Mouse (Mus musculus) frontal cortex, adult (tissue): Measurements from ENCODE around the gene Arhgdib.

Experiments
- ATAC-seq: cut with Nextera tagmentation; 2 replicates; pipeline ENCODE4 v1.9.2; 2017; ENCODE audit warnings: mild to moderate bottlenecking, moderate library complexity, mixed read lengths; ENCODE audit not compliant: low TSS enrichment

Gene Arhgdib

DNA sequence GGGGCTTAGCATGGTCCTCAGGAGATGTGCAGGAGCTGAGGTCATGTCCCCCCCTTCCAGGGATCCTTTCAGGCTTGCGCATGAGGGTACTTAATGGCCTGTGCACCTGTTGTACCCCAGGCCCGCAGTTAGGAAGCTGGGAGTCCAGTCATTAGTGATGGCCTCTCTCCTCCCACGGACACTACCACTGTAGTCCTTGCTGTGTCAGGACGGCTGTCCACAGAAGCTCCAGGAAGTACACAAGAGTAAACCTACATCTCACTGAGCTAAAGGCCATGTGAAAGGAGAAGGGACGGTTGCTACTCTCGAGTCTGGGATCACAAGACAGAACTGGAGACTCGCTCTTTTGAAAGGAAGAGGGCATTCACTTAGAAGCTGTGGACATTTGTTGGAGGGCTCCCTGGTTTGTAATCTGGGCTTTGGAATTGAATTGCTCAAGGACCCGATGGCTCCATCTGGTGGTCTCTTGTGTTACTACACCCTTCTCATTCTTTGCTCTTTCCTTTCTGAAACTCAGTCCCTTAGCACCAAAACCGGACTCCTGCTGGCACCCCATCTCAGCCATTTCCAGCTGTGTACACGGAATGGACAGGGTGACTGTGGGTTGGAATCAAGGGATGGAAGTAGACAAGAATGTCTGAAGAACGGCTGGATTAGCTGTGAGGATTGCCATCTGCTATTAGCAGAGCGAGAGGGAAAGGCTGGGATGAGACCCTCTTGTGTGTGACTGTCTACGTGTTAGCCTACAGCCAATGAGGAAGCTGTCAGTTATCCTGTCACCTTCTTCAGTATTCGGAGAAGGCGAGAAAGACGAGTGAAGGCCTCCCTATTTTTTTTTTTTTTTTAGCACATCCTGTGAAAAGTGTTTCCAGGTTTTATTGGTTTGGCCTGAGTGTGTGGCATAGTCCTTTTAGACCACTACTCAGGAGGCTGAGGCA lies 21.1 kb downstream of the Arhgdib start:
- ATAC-seq, result peak; percentile 90

DNA sequence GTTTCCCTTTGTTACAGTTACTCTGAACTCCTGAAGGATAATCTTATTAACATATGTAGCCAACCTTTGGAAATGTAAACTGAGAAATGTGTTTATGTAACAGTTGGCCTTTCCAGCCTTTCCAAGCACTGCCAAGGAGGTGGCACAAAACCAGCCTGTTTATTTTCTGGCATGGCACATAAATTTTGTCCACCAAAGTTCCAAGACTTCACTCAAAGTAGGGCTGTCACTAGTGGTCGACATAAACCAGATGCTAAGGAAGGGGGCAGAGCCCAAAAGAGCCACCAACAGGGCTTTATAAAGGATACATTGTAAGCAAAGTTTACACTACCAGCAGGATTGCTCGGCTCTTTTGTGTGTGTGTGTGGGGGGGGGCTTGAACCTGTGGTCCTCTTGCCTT lies 23.8 kb downstream of the Arhgdib start:
- no peak for ATAC-seq

DNA sequence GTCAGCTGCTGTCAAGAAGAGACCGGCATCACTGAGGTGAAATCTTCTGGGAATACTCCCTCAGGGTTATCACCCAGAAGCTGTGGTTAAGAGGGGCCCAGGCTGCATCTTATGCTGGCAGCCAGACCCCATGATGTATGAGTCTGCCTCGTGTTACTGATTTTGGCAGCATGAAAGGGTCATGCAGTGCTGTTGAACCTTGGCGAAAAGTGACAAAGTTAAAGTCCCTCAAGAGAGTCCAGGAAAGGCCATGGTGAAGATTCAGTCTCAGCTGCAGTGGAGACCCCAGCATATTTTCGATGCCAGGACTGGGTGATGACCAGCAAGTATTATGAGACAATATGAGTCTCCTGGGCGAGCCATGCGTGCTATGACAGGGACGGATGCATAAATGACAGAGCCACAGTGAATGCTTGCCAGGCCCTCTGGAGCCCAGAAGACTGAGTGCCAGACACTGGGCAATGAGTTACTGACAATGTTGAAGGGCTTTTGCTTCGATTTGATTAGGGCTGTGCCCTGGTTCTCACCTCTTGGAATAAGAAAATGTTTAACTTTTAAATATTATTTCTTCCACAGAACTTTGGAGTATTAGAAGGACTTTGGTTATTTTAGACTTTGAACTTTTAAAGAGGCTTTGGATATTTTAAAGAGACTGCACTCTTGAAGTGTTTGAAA lies 25.8 kb downstream of the Arhgdib start:
- no peak for ATAC-seq

DNA sequence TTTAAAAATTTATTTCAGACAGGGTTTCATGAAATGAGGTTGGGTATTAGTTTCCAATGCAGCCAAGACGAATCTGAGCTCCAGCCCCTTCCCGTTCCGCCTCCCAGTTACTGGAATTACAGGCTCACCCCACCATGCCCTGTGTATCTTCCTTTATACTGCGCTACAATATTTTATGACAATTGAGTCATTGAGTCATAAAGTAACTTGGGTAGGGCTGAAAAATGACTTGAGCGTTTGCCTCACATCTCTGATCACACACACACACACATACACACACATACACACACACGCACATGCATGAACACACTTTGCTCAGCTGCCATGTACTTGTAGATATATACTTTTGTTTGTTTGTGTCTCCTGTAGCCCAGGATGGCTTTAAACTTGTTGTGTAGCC lies 27.5 kb downstream of the Arhgdib start:
- ATAC-seq, result no peak

DNA sequence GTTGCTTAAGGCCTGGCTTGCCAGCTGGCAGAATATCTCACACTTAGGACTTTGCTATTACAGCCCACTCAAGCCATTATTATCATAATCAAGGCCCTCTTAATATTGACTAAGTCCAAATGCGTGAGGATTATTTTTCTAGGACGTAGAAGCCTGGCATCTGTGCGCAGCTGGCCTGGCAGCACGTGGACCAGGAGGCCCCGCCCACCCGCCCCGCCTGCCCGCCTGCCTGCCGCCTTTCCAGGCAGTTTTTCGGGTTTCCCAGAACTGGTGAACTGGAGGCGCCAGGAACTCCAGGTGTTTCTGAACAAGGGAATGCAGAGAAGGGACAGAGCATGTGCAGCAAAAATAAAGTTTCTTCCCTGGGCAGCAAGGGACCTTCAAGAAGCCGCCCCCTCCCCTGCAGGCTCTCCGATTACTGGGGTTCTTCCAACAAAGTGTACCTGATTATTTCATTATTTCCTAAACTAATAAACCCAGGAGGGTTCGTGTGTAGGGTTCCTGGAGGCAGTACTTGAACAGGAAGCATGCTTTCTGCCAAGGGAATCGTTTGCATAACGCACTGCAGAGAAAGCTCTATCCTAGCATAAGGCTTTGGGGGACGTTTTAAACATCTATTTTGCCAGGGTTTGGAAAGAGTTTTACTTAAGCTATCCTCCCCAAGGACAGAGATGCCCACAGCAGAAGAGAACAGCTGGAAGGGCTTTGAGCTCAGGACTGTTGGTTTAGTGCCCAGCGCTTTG lies 28.1 kb downstream of the Arhgdib start:
- peak; percentile 55 for ATAC-seq

DNA sequence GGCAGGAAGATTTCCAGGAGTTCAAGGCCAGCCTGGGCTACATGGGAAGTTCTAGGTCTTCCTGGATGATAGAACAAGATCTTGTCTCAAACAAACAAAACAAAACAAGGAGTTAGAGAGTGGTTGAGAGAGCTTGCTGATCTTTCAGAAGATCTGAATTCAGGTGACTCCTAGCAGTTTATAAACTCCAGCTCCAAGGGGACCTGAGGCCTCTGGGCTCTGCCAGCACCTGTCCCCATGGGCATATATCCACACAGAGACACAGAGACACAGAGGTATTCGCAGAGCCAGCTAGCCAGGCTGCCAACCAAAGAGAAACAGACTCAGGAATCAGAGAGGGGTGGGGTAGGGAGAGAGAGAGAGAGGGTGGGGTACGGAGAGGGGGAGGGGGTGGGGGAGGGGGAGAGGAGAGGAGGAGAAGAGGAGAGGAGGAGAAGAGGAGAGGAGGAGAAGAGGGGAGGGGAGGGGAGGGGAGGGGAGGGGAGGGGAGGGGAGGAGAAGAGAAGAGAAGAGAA lies 28.9 kb downstream of the Arhgdib start:
- ATAC-seq, result no peak

DNA sequence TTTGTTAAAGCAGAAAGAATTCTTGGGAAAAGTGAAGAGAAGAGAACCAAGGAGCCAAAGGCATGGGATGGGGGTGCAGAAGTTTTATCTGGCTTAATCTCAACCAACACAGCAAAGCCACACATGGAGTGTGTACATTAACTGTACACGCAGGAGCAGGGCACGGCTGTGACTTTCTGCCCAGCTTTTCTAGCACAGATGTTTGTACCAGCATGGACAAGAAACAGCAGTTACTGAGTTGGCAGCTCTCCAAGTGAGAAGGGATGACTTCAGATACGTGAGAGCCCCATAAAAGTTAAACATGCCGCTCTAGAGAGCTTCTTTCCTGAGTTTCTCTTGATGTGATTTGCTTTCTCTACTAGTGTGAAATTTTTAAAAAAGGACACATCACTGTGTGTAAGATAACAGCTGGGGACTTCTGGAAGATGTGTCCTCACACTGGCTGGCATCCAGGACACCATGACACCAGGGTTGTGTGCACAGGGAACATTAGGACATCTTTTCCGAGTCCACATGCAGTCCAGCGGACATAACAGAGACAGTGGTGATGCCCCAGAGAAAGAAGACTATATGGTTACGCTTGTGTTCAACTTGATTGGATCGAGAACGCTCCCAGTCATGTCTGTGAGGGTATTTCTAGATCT lies 31.3 kb downstream of the Arhgdib start:
- no peak for ATAC-seq

DNA sequence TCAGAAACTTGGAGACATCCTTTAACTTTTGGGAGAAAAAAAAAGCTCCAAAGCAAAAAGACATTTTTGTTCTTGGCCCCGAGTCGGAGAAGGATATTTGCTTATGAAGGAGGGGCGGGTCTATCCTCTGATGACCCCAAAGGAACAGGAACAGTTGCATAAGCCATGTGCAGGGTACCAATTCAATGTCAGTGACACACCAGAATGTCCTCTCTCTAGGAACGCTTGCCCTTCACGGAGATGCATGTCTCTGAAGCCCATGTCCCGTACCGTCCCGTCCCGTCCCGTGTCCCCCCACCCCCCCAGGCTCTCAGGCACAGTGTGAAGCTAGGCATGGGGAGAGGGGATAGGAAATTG lies 34.8 kb downstream of the Arhgdib start:
- ATAC-seq, result peak; percentile 58; the same call in 1 of the 2 replicates

DNA sequence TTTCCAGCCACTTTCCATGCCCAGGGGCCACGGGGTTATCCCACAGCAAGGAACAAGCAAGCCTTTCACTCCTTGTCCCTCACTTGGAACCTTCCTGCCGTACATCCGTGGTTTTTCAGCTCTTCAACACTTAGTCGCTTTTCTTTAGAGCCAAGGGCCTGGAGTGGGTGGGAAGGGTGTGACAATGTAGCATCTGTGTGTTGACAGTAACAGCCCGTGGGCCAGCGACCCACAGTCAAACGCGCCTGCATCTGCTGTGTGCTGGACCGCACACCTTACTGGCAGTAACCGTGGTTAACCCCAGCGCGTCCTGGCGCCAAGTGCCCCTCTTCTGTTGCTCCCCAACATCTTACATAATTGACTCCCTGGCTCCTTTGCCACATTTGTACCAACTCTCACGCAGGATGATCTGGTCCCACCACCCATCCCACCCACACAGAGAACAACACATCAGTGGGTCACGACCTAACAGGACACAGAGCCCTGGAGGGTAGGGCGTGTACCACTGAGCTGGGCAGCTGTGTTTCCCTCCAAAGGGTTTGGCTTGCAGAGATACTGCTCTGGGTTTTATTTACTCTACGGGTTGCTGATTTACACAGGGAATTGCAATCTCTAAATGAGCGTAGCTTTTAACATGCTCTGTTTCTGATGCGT lies 35.3 kb downstream of the Arhgdib start:
- peak; percentile 56 for ATAC-seq

DNA sequence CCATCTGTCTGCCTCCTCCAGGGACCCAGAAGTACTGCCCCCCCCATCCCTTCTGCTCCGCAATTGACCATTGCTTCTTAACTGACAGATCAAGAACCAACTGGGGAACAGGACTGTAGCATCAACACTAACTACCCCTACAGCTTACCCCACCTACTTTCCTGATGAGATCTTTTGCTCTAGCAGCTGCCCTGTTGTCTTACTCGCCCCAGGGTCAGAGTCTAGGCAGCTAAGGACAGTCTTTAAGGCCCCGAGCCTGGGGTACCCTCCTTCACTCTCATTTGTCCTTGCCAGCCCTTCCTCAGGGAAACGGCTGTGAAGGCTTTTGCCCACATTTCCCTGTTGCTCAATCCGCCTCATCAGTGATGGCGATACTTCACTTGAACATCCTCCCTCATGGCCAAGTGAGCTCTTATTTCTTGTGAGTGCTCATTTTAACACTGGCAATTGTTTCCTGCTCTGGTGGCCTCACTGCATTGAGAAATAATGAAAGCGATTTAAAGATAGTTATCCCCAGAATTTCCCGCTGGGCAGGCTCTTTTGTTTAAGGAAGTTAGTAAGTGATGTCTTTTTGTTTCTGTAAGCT lies 37.7 kb downstream of the Arhgdib start:
- no peak for ATAC-seq

DNA sequence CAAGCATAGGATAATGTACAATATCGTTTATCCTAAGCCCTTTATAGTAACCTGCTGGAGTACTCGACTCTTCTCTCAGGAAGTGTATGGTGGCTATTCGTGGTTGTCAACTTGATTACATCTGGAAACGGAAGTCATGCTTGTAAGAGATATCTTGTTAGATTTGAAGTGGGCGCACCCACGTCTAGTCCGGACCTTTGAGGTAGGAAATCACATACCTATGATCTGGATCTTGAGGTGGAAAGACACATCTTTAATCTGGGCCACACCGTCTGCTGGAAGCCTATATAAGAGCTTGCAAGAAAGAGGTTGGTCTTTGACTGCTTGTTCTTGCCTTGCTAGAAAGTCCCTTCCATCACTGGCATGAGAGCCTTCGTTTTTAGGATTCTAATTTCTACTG lies 39.2 kb downstream of the Arhgdib start:
- no peak for ATAC-seq

DNA sequence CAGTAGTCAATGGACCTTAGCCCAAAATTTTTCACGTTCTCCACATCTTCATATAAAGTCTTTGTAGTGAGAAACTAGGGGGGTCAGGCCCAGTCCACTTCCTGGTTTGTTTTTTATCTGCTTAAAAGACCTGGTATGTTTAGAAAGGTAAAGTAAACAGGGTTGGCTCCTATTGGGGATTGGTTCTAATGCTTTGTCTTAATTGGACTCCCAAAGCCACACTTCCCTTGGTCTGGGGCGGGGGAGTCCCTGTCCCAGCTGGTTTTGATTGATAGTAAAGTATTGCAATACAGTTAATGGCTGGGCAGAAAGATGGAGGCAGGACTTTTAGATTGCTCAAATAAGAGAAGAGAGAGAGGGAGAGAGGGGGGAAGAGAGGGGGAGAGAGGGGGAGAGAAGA lies 40.7 kb downstream of the Arhgdib start:
- no peak for ATAC-seq

DNA sequence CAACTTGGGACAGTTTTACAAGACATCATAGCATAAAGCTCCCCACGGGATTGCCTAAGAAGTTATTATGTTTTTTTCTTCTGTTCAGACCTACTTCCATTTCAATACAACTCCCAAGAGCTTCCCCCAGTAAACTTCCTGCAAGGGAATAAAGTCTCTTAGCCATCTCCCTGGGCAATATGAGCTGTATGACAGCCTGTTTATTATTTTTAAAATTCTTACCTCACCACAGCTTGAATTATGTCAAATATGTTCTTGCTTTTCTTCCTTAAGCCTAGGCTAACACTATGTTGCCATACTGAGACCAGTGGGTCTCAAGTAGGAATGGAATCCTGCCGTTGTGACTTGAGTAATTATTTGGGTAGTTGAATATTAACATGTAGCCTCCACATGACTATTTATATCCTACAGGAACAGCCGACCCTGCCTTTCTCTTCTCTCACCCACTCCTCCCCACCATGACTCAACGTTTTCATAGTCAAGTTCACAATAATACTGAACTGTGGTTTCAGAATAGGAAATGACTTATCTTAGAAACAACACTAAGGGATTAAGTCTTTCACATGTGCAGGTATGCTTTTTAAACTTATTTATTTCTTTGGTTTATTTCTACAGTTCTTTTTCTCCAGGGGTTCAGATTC lies 41.2 kb downstream of the Arhgdib start:
- ATAC-seq, result no peak

DNA sequence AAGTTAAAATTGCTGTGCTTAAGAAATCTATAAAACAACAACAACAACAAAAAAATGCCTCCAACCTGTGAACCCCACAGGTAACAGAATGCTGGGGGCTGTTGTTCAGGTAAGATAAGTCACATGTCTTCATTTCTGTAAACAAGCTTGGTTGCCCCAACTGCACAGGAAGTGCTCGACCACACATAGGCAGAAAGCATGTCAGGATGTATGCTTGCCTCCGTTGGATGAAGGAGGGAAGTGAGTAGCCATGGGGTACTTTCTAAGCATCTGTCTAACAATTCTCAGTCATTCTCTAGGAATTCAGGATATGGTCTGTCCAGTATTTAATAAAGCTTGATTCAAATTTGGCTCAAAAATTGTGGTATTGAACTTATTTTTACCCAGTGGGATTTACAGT lies 42.7 kb downstream of the Arhgdib start:
- ATAC-seq, result no peak

DNA sequence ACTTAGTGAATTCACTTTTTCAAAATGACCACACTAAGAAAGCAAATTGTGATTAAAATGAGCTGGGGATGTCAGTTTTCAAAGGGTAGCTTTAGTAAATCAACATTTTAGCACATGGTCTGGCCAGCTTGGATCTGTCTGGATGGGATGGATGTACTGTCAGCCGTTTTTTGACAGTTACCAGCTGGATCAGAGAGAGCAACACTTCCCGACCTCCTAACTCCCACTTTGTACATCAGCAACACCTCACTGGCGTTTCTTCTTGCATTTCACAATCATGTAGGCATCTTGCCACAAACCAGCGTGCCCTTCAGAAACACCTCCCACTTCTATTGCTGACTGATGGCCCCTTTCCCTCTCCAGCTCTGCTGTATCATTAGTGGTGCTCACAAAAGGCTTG lies 43.5 kb downstream of the Arhgdib start:
- no peak for ATAC-seq

DNA sequence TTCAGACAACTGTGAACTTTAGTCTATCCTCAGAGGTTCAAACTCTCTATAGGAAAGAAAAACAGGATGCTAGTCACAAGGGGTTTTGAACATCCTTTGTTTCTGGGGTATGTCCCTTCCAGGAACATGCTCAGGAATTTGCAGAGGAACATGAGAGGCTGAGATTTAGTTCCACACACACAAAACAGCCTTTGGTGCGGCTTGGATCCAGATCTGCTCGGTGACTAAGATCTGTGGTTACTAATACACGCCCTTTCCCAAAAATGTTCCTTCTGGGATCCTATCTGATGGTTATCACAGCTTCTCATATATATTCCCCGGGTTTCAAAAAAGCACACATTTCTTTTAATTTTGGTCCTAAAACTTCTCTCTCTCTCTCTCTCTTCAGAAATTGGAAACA lies 43.9 kb downstream of the Arhgdib start:
- no peak for ATAC-seq

DNA sequence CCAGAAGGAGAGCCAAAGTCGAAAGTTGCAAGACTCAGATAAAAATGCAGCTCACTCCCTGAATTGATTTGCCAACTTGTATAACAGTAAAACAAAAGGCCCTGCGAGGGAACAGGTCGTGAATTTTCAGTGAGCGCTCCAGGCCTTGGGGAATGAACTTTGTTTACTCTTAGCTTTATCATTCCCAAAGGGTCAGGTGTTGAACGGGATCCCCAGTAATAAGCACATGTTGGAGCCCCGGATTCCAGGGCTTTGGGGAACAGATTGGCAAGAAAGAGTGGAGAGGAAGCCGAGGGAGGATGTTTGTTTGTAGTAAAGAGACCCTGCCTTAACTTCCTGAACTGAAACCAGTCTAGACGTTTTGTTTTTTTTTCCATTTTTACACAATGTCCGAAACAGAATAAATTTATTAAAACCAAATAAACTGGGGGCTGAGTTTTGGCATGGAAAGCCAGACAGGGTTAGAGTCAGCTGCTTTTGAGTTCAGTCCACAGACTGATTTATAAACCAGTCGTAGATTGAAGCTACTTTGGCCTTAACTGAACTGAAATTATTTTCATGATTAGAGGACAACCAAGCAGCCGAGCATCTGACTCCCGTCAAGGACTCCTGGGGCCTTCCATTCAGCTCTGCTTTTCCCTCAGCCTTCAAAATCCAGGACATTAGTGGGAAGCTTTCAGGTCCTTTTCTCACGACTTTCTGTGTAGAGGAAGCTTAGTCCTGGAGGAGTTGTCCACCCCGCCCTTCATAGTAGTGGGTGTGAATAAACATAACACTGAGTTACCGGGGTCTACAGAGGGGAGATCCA lies 47.0 kb downstream of the Arhgdib start:
- ATAC-seq, result no peak

DNA sequence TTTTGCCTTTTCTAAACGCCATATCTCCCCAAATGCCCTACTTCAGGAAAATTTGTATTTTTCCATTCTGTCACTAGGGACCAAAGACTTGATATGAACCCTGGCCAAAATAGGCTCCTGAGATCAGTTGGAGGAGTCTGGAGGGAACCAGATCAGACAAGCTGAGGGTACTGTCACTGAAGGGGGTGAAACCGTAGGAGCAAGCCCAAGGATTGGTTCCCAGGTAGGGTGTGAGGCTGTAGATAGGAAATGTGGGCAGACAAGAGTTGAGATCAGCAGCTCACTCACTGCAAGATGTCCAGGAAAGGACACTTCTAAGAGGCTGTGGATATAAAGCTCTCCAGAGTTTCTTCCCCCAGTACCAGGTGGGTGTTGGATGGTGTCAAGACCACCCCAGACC lies 49.7 kb downstream of the Arhgdib start:
- ATAC-seq, result no peak

DNA sequence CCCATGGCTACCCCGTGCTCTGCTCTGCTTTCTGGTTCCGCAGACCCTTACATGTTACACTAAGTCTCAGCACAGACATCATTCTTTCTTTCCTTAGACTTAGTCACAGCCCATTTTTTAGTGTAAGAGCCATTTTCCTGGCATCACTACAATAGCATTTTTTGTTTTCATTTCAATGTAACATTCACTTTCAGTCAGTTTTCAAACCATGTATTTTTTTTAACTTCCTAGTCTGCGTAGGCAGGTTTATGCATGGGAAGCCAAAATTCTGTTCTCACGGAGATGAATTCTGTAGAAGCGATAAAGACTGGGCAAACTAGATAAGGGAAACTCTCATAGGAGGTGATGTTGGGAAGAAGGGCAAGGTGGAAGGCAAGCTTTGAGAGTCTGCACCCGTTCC lies 52.1 kb downstream of the Arhgdib start:
- peak; percentile 85 for ATAC-seq

DNA sequence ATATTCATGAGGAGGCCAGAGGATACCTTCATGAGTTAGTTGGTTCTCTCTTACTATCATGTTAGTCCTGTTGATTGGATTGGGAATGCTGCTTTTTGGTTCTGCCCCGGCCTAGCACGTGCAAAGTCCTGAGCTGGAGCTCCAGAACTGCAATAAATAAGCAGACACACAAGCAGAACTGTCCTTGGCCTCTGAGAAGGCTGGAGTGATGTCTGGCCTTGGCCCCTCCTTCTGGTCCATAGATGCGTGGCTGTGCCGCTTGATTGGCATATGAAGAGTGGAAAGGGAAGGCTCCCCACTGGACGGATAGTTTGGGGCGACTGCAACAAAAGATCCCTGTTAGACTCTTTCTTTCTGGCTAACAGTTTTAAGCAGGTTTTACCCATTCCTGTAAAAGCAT lies 52.6 kb downstream of the Arhgdib start:
- no peak for ATAC-seq
